Mouse (Mus musculus) stomach, embryonic 14.5 days (tissue): Measurements from ENCODE around the gene Cbll1. TPM values are rescaled to one million over a fixed set of nuclear protein-coding genes. Genes with fewer than 3 reads are reported as not detected.
A peak's percentile ranks its signal among the peaks of the same experiment; 100 is the strongest.
"Not testable (repeated sequence)": the region's sequence is repeated elsewhere in the genome, so short reads cannot be mapped to it uniquely, and the experiment has no call there.

Source experiments
- ATAC-seq: fragments of 200-750 bp; cut with Nextera tagmentation; 2 replicates; pipeline ENCODE4 v1.8.0; 2017; ENCODE audit warnings: low read depth, moderate TSS enrichment; ENCODE audit not compliant: insufficient number of reproducible peaks, insufficient read depth, low FRiP score
- H3K27ac ChIP-seq: fragments of 300-500 bp; sonication (generic); 2 replicates; pipeline ENCODE4 v1.5.1; 2014; ENCODE audit warnings: mild to moderate bottlenecking, low read length, moderate library complexity, mixed read lengths
- H3K27me3 ChIP-seq: fragments of 300-500 bp; sonication (generic); 2 replicates; pipeline ENCODE4 v1.6.1; 2014; ENCODE audit warnings: low read length, control low read depth, mixed read lengths; ENCODE audit not compliant: control insufficient read depth, insufficient read depth
- H3K36me3 ChIP-seq: fragments of 300-500 bp; sonication (generic); 2 replicates; pipeline ENCODE4 v1.6.1; 2014; ENCODE audit warnings: mild to moderate bottlenecking, control low read depth, low read length, moderate library complexity, mixed read lengths; ENCODE audit not compliant: control insufficient read depth, insufficient read depth
- H3K4me1 ChIP-seq: fragments of 300-500 bp; sonication (generic); 2 replicates; pipeline ENCODE4 v1.6.1; 2014; ENCODE audit warnings: low read length, control low read depth, mixed read lengths; ENCODE audit not compliant: control insufficient read depth, insufficient read depth
- H3K4me2 ChIP-seq: fragments of 300-500 bp; sonication (generic); replicated peaks from 2 replicates; pipeline ENCODE4 v1.6.1; 2014; ENCODE audit warnings: low read depth, low read length, control low read depth
- H3K4me3 ChIP-seq: fragments of 300-500 bp; sonication (generic); 2 replicates; pipeline ENCODE4 v1.5.1; 2014; ENCODE audit warnings: low read depth, low read length, control low read depth
- H3K9ac ChIP-seq: fragments of 300-500 bp; sonication (generic); replicated peaks from 2 replicates; pipeline ENCODE4 v1.6.1; 2014; ENCODE audit warnings: low read depth, mild to moderate bottlenecking, control low read depth, low read length, moderate library complexity, mixed read lengths
- H3K9me3 ChIP-seq: fragments of 300-500 bp; sonication (generic); 2 replicates; pipeline ENCODE4 v1.6.1; 2016; ENCODE audit warnings: low read depth, low read length, control low read depth; ENCODE audit not compliant: control insufficient read depth
- WGBS: fragments of 180-500 bp; shearing (Covaris S2); extraction: QIAGEN DNeasy Blood & Tissue Kit; methylation state at CpG from one replicate; pipeline ENCODE4 v1.1.7; 2014; 5-methylcytosine and 5-hydroxymethylcytosine counted together
- polyA plus RNA-seq: library from polyadenylated mRNA; unstranded; fragments of >200 nt; fragmentation: Nextera tagmentation; extraction: Ambion mirVana; gene quantifications from 2 replicates; pipeline ENCODE4 v1.2.1, GENCODE M21; 2014

The Cbll1 gene
- polyA plus RNA-seq, 1 experiment from 2014 or later = 22.1 TPM

GRCm38 (mm10) chr12:31460270-31460669, 39.1 kb downstream of the Cbll1 start:
- not testable (repeated sequence) for H3K36me3 ChIP-seq, H3K4me1 ChIP-seq, H3K27me3 ChIP-seq, H3K9me3 ChIP-seq, H3K4me2 ChIP-seq, H3K9ac ChIP-seq, ATAC-seq, H3K4me3 ChIP-seq, H3K27ac ChIP-seq
- 43% methylated on average over 3 of the region's 3 CpGs for WGBS

- Histone ChIP-seq H3K9ac (no peak overlapping the region), H3K4me3 (no peak overlapping the region), H3K4me2 (no peak overlapping the region), H3K36me3 (no peaks in the 10 kb centered on the region), H3K4me1 (no peaks in the 10 kb centered on the region), H3K27ac (no peak overlapping the region), H3K9me3 (no peaks in the 10 kb centered on the region), H3K27me3 (no peaks in the 10 kb centered on the region)
- 70% methylated on average over 4 of the region's 4 CpGs for WGBS
- no peak for ATAC-seq
These were observed 40.9 kb downstream of the Cbll1 start for GRCm38 (mm10) chr12:31458474-31458873.

- Histone ChIP-seq H3K4me2 (no peak overlapping the region), H3K4me3 (no peak overlapping the region), H3K27ac (no peak overlapping the region), H3K36me3 (no peaks in the 10 kb centered on the region), H3K4me1 (no peaks in the 10 kb centered on the region), H3K9me3 (no peaks in the 10 kb centered on the region), H3K27me3 (no peaks in the 10 kb centered on the region), H3K9ac (no peak overlapping the region)
- ATAC-seq = no peak
- 88% methylated on average over 9 of the region's 9 CpGs for WGBS
These were observed 43.1 kb downstream of the Cbll1 start for GRCm38 (mm10) chr12:31456271-31456670.

DNA sequence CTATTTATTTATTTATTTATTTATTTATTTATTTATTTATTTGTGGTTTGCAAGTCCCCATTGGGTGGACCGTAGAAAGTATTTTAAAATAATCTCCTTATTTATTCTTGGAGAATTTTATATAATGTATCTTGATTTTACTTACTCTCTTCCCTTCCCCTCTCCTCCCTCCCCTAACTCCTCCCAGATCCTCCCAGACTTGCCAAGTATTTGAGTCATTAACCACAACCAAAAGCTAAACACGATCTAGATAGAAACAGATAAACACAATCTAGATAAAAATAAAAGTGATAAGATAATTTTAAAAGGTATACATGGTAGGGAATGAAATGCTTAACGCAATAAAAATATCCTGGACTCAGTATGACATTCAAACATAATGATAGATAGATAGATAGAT, 50.1 kb downstream of the Cbll1 start:
- H3K27me3 ChIP-seq = no peaks in the 10 kb centered on the region
- H3K9ac ChIP-seq = no peak overlapping the region
- no peak overlapping the region for H3K27ac ChIP-seq
- ATAC-seq = no peak
- H3K4me3 ChIP-seq = no peak overlapping the region
- H3K36me3 ChIP-seq = no peaks in the 10 kb centered on the region
- H3K9me3 ChIP-seq = no peaks in the 10 kb centered on the region
- no peaks in the 10 kb centered on the region for H3K4me1 ChIP-seq
- H3K4me2 ChIP-seq = no peak overlapping the region
- WGBS = 80% methylated on average over 3 of the region's 3 CpGs

- no peak overlapping the region for H3K27ac ChIP-seq
- no peak for ATAC-seq
- H3K4me1 ChIP-seq = 0 out of 2 replicates have a peak, but pooled peaks cover 6% of the 10 kb centered on the region
- H3K36me3 ChIP-seq = no peaks in the 10 kb centered on the region
- no peaks in the 10 kb centered on the region for H3K9me3 ChIP-seq
- no peak overlapping the region for H3K4me2 ChIP-seq
- no peak overlapping the region for H3K4me3 ChIP-seq
- 48% methylated on average over 6 of the region's 6 CpGs for WGBS
- H3K9ac ChIP-seq = no peak overlapping the region
- no peaks in the 10 kb centered on the region for H3K27me3 ChIP-seq
These were observed 54.6 kb downstream of the Cbll1 start for GRCm38 (mm10) chr12:31444827-31445226.

DNA sequence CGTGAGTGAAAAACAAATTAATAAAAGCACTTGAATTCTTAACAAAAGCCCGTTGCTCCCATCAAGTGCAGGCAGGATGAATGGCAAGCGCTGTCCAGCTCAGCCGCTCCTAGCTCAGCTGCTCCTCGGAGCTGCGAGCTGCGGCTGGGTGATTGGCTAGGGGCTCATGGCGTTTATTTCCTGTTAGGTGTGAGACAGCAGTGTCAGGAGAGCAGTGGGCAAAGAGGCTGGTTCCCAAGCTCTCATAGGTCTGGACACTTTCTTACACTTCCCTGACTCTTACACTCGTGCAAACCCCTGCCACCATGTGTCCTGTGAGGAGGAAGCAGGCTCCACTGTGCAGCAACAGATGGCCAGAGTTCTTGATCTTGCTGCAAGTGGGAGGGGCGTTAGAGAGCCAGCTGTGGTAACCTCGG, 55.3 kb downstream of the Cbll1 start:
- no peak overlapping the region for H3K4me3 ChIP-seq
- WGBS = 2% methylated on average over 11 of the region's 11 CpGs
- peak; percentile 61 for ATAC-seq
- H3K9me3 ChIP-seq = no peaks in the 10 kb centered on the region
- 0 out of 2 replicates have a peak, but pooled peaks cover 6% of the 10 kb centered on the region for H3K4me1 ChIP-seq
- H3K36me3 ChIP-seq = no peaks in the 10 kb centered on the region
- no peaks in the 10 kb centered on the region for H3K27me3 ChIP-seq
- H3K9ac ChIP-seq = no peak overlapping the region
- H3K4me2 ChIP-seq = peak overlapping the region; percentile 19
- H3K27ac ChIP-seq = no peak overlapping the region

- H3K4me1 ChIP-seq = 0 out of 2 replicates have a peak, but pooled peaks cover 6% of the 10 kb centered on the region
- H3K27me3 ChIP-seq = no peaks in the 10 kb centered on the region
- H3K36me3 ChIP-seq = no peaks in the 10 kb centered on the region
- no peak for ATAC-seq
- WGBS = 78% methylated on average over 2 of the region's 2 CpGs
- H3K4me3 ChIP-seq = no peak overlapping the region
- H3K4me2 ChIP-seq = no peak overlapping the region
- H3K27ac ChIP-seq = no peak overlapping the region
- no peak overlapping the region for H3K9ac ChIP-seq
- H3K9me3 ChIP-seq = no peaks in the 10 kb centered on the region
These were observed 59.8 kb downstream of the Cbll1 start for GRCm38 (mm10) chr12:31439612-31440011.

GRCm38 (mm10) chr12:31437791-31438190, 61.6 kb downstream of the Cbll1 start:
- Histone ChIP-seq H3K27me3 (no peaks in the 10 kb centered on the region), H3K4me1 (no peaks in the 10 kb centered on the region), H3K9ac (no peak overlapping the region), H3K4me3 (no peak overlapping the region), H3K27ac (no peak overlapping the region), H3K4me2 (no peak overlapping the region), H3K36me3 (no peaks in the 10 kb centered on the region), H3K9me3 (no peaks in the 10 kb centered on the region)
- ATAC-seq = no peak
- WGBS = 53% methylated on average over 6 of the region's 6 CpGs
